ENCODE assay signal across 28 mouse cellular contexts in the genomic region with DNA sequence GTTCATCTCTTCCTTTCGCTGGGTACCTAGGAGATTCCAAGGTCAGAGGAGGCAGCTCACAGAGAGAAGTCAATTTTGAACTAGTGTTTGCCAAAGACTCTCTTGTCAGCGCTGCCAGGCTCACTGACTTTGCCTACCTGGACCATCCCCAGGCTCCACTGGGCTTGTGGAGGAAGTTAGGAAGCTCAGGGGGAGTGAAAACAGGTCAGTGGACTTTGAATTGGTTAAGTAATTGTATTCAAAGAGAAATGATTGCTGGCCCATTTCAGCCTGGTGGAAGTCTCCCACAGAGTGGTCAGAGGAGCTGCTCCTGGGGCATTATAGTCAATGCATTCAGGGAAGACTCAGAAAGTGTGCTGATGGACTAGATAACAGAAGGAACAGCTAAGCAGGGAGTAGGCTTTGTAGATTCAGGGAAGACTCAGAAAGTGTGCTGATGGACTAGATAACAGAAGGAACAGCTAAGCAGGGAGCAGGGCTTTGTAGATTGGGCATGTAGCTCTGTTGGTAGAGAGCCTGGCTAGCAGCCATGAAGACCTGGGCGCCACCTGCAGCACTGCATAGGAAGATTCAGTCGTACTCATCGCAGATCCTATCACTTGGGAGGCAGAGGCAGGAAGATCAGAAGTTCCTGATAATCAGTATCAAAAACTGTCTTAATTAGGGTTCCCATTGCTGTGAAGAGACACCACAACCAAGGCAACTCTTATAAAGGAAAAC.
DNase-seq lines count a peak whose midpoint lies in the region; ATAC-seq and TF ChIP-seq lines count a peak whose summit lies in the region.
"Had no signal": no experiment of that assay in that cellular context is flagged by ENCODE, and none has a peak within 500 bp of the region (broad histone marks: within the 10 kb centered on the region; RNA-seq: fewer than 3 reads in every experiment).

No protein-coding gene starts in this region.

- DNase-seq in cerebellum, adult 8-10 months: peak; percentile 9
- no peak for DNase-seq in cerebellum, adult 9-10 months
- peak; percentile 9 for DNase-seq in kidney, adult 18-20 months
- peak; percentile 32 for DNase-seq in liver, postnatal 0 days
- DNase-seq in midbrain, embryonic 10.5 days (ENCODE audit: low spot score): no peak
- DNase-seq: adrenal gland, postnatal 36 days; gastrocnemius, postnatal 14 days; heart, adult 11 months; heart, postnatal 10 days; layer of hippocampus, postnatal 36 days; lung, postnatal 4 days; right cerebral cortex, postnatal 25 days; spleen, adult 18-20 months had no signal

- H3K9ac ChIP-seq in kidney, embryonic 15.5 days: no peak overlapping the region
- no peak overlapping the region for H3K9ac ChIP-seq in liver, postnatal 0 days (replicated peaks)
- no peak overlapping the region for H3K9ac ChIP-seq in liver, embryonic 12.5 days
- H3K9ac ChIP-seq: heart, embryonic 12.5 days; limb, embryonic 12.5 days; liver, embryonic 14.5 days; lung, embryonic 15.5 days; midbrain, embryonic 15.5 days; neural tube, embryonic 12.5 days had no signal

- H3K9me3 ChIP-seq in kidney, embryonic 15.5 days (replicated peaks): no peaks in the 10 kb centered on the region
- H3K9me3 ChIP-seq in liver, postnatal 0 days (ENCODE audit: low read length): no peaks in the 10 kb centered on the region
- no peaks in the 10 kb centered on the region for H3K9me3 ChIP-seq in liver, embryonic 12.5 days (replicated peaks)
- H3K9me3 ChIP-seq in midbrain, embryonic 10.5 days (replicated peaks): no peaks in the 10 kb centered on the region
- H3K9me3 ChIP-seq: embryonic facial prominence, embryonic 10.5 days; forebrain, embryonic 10.5 days; heart, embryonic 12.5 days; limb, embryonic 12.5 days; lung, embryonic 15.5 days; midbrain, embryonic 15.5 days; neural tube, embryonic 12.5 days had no signal

- no peaks in the 10 kb centered on the region for H3K27me3 ChIP-seq in kidney, embryonic 15.5 days
- no peaks in the 10 kb centered on the region for H3K27me3 ChIP-seq in liver, postnatal 0 days (ENCODE audit: insufficient read depth, low read length)
- no peaks in the 10 kb centered on the region for H3K27me3 ChIP-seq in liver, embryonic 12.5 days (replicated peaks)
- H3K27me3 ChIP-seq in midbrain, embryonic 10.5 days (ENCODE audit: low read depth, poor library complexity, severe bottlenecking): no peaks in the 10 kb centered on the region
- H3K27me3 ChIP-seq: heart, embryonic 12.5 days; limb, embryonic 12.5 days; lung, embryonic 15.5 days; midbrain, embryonic 15.5 days; neural tube, embryonic 12.5 days had no signal

- H3K4me3 ChIP-seq in kidney, embryonic 15.5 days (replicated peaks): no peak overlapping the region
- no peak overlapping the region for H3K4me3 ChIP-seq in liver, postnatal 0 days (ENCODE audit: low read depth, low read length)
- H3K4me3 ChIP-seq in liver, embryonic 12.5 days: no peak overlapping the region
- H3K4me3 ChIP-seq in midbrain, embryonic 10.5 days: no peak overlapping the region
- H3K4me3 ChIP-seq: embryonic facial prominence, embryonic 10.5 days; forebrain, embryonic 10.5 days; heart, embryonic 12.5 days; layer of hippocampus, adult 2 months; limb, embryonic 12.5 days; lung, embryonic 15.5 days; midbrain, embryonic 15.5 days; neural tube, embryonic 12.5 days had no signal

- TF ChIP-seq CTCF in liver, postnatal 0 days (IDR thresholded peaks at IDR 0.05; ENCODE audit: low read depth): peak; percentile 25; the same call in 1 of the 2 replicates

- no peak overlapping the region for H3K27ac ChIP-seq in kidney, embryonic 15.5 days
- H3K27ac ChIP-seq in liver, postnatal 0 days (ENCODE audit: low read depth): peak overlapping the region; percentile 55; the same call in 1 of the 2 replicates
- no peak overlapping the region for H3K27ac ChIP-seq in liver, embryonic 12.5 days
- H3K27ac ChIP-seq in midbrain, embryonic 10.5 days (replicated peaks): no peak overlapping the region
- H3K27ac ChIP-seq: embryonic facial prominence, embryonic 10.5 days; forebrain, embryonic 10.5 days; hindbrain, postnatal 0 days; layer of hippocampus, adult 2 months; limb, embryonic 12.5 days; liver, embryonic 14.5 days; lung, embryonic 15.5 days; midbrain, embryonic 15.5 days; neural tube, embryonic 12.5 days had no signal

- no peaks in the 10 kb centered on the region for H3K4me1 ChIP-seq in kidney, embryonic 15.5 days
- no peaks in the 10 kb centered on the region for H3K4me1 ChIP-seq in liver, postnatal 0 days (ENCODE audit: insufficient read depth)
- H3K4me1 ChIP-seq in liver, embryonic 12.5 days: no peaks in the 10 kb centered on the region
- H3K4me1 ChIP-seq in midbrain, embryonic 10.5 days: no peaks in the 10 kb centered on the region
- H3K4me1 ChIP-seq: forebrain, embryonic 10.5 days; heart, embryonic 12.5 days; limb, embryonic 12.5 days; lung, embryonic 15.5 days; midbrain, embryonic 15.5 days; neural tube, embryonic 12.5 days had no signal

- no peak overlapping the region for H3K4me2 ChIP-seq in kidney, embryonic 15.5 days
- no peak overlapping the region for H3K4me2 ChIP-seq in liver, postnatal 0 days (ENCODE audit: low read depth, low read length)
- no peak overlapping the region for H3K4me2 ChIP-seq in liver, embryonic 12.5 days
- H3K4me2 ChIP-seq: heart, embryonic 12.5 days; limb, embryonic 12.5 days; lung, embryonic 15.5 days; midbrain, embryonic 15.5 days; neural tube, embryonic 12.5 days had no signal

- no peak for ATAC-seq in kidney, embryonic 15.5 days (replicated peaks; ENCODE audit: low FRiP score)
- ATAC-seq in liver, postnatal 0 days: peak; percentile 78
- ATAC-seq in liver, embryonic 12.5 days: no peak
- ATAC-seq: CD4-positive, CD25-positive, alpha-beta regulatory T cell, adult 4 months; forebrain, embryonic 16.5 days; hindbrain, postnatal 0 days; intestine, embryonic 16.5 days; midbrain, embryonic 15.5 days had no signal

- no peaks in the 10 kb centered on the region for H3K36me3 ChIP-seq in kidney, embryonic 15.5 days
- no peaks in the 10 kb centered on the region for H3K36me3 ChIP-seq in liver, postnatal 0 days (replicated peaks; ENCODE audit: insufficient read depth, low read length)
- no peaks in the 10 kb centered on the region for H3K36me3 ChIP-seq in liver, embryonic 12.5 days
- no peaks in the 10 kb centered on the region for H3K36me3 ChIP-seq in midbrain, embryonic 10.5 days
- H3K36me3 ChIP-seq: embryonic facial prominence, embryonic 10.5 days; forebrain, embryonic 10.5 days; heart, embryonic 12.5 days; limb, embryonic 12.5 days; lung, embryonic 15.5 days; midbrain, embryonic 15.5 days; neural tube, embryonic 12.5 days had no signal

- TF ChIP-seq EP300 in liver, postnatal 0 days (IDR thresholded peaks at IDR 0.05; ENCODE audit: low read depth): no peak

- 89% methylated on average over 5 of the region's 5 CpGs for WGBS in kidney, embryonic 15.5 days
- 57% methylated on average over 5 of the region's 5 CpGs for WGBS in liver, postnatal 0 days (ENCODE audit: insufficient replicate concordance)
- WGBS in liver, embryonic 12.5 days (ENCODE audit: insufficient replicate concordance): 59% methylated on average over 5 of the region's 5 CpGs
- WGBS in midbrain, embryonic 10.5 days: 89% methylated on average over 5 of the region's 5 CpGs

Comparison
In these comparisons a context has a peak if more than half of its experiments do, and no peak if none do; other contexts are left out.
1. DNase-seq: peak in cerebellum, adult 8-10 months (single experiment), kidney, adult 18-20 months (single experiment) and liver, postnatal 0 days (single experiment); none in cerebellum, adult 9-10 months (single experiment) and midbrain, embryonic 10.5 days (single experiment).